ENCODE assay signal across 14 mouse cellular contexts in genomic region chr7:73357626-73358025, GRCm38 (mm10).
"Had no signal": no experiment of that assay in that cellular context is flagged by ENCODE, and none has a peak within 500 bp of the region (broad histone marks: within the 10 kb centered on the region; RNA-seq: fewer than 3 reads in every experiment).

No protein-coding gene starts in this region.

- ATAC-seq: midbrain, embryonic 16.5 days had no signal

- DNase-seq: lung, adult 18-20 months; lung, embryonic 14.5 days; lung, postnatal 10 days; lung, postnatal 4 days; midbrain, embryonic 14.5 days; retina, postnatal 1 day; right cerebral cortex, adult 18-20 months; right cerebral cortex, postnatal 25 days; right cerebral cortex, postnatal 4 days; spleen, adult 18-20 months; thymus, adult 18-20 months; thymus, postnatal 14 days; thymus, postnatal 36 days had no signal
